Mouse (Mus musculus): ENCODE data around the gene Hist1h1a. TPM values are rescaled to one million over a fixed set of nuclear protein-coding genes. Genes with fewer than 3 reads are reported as not detected.
"Not testable (repeated sequence)": the region's sequence is repeated elsewhere in the genome, so short reads cannot be mapped to it uniquely, and the experiment has no call there.

Hist1h1a gene
- polyA plus RNA-seq (2012; ENCODE audit: insufficient read depth, insufficient read length, missing spikeins) = not detected in 2 replicates

DNA sequence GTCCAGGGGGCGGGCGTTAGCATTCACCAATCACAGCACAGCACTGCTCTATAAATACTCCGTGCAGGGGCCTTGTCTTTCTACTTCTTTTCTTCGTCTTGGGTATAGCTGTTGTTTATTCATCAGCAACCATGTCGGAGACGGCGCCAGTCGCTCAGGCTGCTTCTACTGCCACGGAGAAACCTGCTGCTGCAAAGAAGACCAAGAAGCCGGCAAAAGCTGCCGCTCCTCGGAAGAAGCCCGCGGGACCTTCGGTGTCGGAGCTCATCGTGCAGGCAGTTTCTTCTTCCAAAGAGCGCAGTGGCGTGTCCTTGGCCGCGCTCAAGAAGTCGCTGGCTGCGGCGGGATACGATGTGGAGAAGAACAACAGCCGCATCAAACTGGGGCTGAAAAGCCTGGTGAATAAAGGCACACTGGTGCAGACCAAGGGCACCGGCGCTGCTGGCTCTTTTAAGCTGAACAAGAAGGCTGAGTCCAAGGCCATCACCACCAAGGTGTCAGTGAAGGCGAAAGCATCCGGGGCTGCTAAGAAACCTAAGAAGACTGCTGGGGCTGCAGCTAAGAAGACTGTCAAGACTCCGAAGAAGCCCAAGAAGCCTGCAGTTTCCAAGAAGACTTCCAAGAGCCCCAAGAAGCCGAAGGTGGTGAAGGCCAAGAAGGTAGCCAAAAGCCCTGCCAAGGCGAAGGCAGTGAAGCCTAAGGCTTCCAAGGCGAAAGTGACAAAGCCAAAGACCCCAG is at the start of gene Hist1h1a:
Gene Hist1h1a (plus strand): TSS at position 81 of the 738 bp plus-strand sequence.
- Histone ChIP-seq H3K27ac (ENCODE audit: insufficient read depth, low read depth, low read length) (peak within 1 kb of the TSS; percentile 72), H3K4me1 (ENCODE audit: control insufficient read depth, insufficient read depth, low read length) (peaks cover 24% of the 10 kb centered on the region), H3K4me3 (ENCODE audit: insufficient read depth, low read length) (peak within 1 kb of the TSS; percentile 59)
- TF ChIP-seq CTCF (IDR thresholded peaks at IDR 0.05; ENCODE audit: low read depth, low read length) (no peak), POLR2A (IDR thresholded peaks at IDR 0.05; ENCODE audit: borderline replicate concordance, low read depth, low read length) (0 out of 2 replicates have a peak, but pooled peaks have one; percentile 80)

- no peak for TF ChIP-seq CTCF (IDR thresholded peaks at IDR 0.05; ENCODE audit: low read depth, low read length)
- no peak for TF ChIP-seq POLR2A (IDR thresholded peaks at IDR 0.05; ENCODE audit: borderline replicate concordance, low read depth, low read length)
- no peak overlapping the region for H3K4me3 ChIP-seq (ENCODE audit: insufficient read depth, low read length)
- H3K4me1 ChIP-seq (ENCODE audit: control insufficient read depth, insufficient read depth, low read length) = peaks cover 33% of the 10 kb centered on the region
- H3K27ac ChIP-seq (ENCODE audit: insufficient read depth, low read depth, low read length) = peak overlapping the region; percentile 6
Observed at GRCm38 (mm10) chr13:23716261-23717042, 47.0 kb upstream of the Hist1h1a start.

DNA sequence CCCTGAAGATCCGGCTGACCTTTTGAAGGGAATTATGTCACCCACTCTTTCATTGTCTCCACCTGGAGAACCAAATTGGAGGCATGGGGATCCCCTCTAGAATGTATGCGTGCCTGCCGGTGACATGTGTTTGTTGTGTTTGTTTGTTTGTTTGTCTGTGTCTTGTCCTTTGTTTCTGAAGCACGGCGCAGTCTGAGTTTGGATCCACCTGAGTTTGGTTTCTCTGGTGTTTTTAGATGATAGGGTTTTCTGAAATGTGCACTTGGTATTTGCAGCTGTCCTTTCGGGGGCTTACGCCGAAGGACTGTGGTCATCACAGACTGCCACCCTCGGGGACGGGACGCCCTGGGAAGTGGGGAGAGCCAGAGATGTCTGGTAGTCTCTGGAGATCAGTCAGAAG is 46.3 kb upstream of the Hist1h1a start:
- Histone ChIP-seq H3K27ac (ENCODE audit: insufficient read depth, low read depth, low read length) (peak overlapping the region; percentile 89), H3K4me1 (ENCODE audit: control insufficient read depth, insufficient read depth, low read length) (peaks cover 26% of the 10 kb centered on the region), H3K4me3 (ENCODE audit: insufficient read depth, low read length) (no peak overlapping the region)
- TF ChIP-seq POLR2A (IDR thresholded peaks at IDR 0.05; ENCODE audit: borderline replicate concordance, low read depth, low read length) (no peak), CTCF (IDR thresholded peaks at IDR 0.05; ENCODE audit: low read depth, low read length) (no peak)

GRCm38 (mm10) chr13:23717593-23718245 is 45.7 kb upstream of the Hist1h1a start:
- peak overlapping the region; percentile 89 for H3K27ac ChIP-seq (ENCODE audit: insufficient read depth, low read depth, low read length)
- peaks cover 23% of the 10 kb centered on the region for H3K4me1 ChIP-seq (ENCODE audit: control insufficient read depth, insufficient read depth, low read length)
- not testable (repeated sequence) for H3K4me3 ChIP-seq (ENCODE audit: insufficient read depth, low read length)

GRCm38 (mm10) chr13:23724239-23724638 is 39.2 kb upstream of the Hist1h1a start:
- H3K27ac ChIP-seq (ENCODE audit: insufficient read depth, low read depth, low read length) = no peak overlapping the region
- peaks cover 14% of the 10 kb centered on the region for H3K4me1 ChIP-seq (ENCODE audit: control insufficient read depth, insufficient read depth, low read length)
- H3K4me3 ChIP-seq (ENCODE audit: insufficient read depth, low read length) = no peak overlapping the region
- TF ChIP-seq POLR2A (IDR thresholded peaks at IDR 0.05; ENCODE audit: borderline replicate concordance, low read depth, low read length) (no peak), CTCF (IDR thresholded peaks at IDR 0.05; ENCODE audit: low read depth, low read length) (no peak)

DNA sequence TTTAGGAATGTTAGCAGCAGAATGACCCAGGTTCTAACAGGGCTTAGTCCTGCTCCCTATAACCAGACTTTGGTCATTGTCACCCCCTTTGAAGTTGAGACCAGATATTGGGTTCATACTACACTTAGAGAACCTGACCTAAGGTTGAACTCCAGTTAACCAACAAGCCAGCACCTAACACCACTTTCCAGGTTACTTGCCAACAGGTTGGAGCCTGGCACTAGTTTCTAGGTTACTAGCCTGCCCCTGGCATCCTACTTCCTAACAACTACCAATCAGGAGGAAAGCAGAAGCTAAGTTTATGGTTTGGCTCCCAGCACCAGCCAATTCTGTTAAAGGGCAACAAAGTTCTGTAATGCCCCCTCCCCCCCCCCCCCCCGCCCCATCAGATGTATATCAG is 38.3 kb upstream of the Hist1h1a start:
- H3K27ac ChIP-seq (ENCODE audit: insufficient read depth, low read depth, low read length) = no peak overlapping the region
- no peak overlapping the region for H3K4me3 ChIP-seq (ENCODE audit: insufficient read depth, low read length)
- TF ChIP-seq CTCF (IDR thresholded peaks at IDR 0.05; ENCODE audit: low read depth, low read length) (no peak), POLR2A (IDR thresholded peaks at IDR 0.05; ENCODE audit: borderline replicate concordance, low read depth, low read length) (no peak)
- H3K4me1 ChIP-seq (ENCODE audit: control insufficient read depth, insufficient read depth, low read length) = peaks cover 18% of the 10 kb centered on the region

GRCm38 (mm10) chr13:23728472-23729191 is 34.8 kb upstream of the Hist1h1a start:
- Histone ChIP-seq H3K4me1 (ENCODE audit: control insufficient read depth, insufficient read depth, low read length) (peaks cover 19% of the 10 kb centered on the region), H3K27ac (ENCODE audit: insufficient read depth, low read depth, low read length) (no peak overlapping the region; the same call in 1 of the 2 replicates), H3K4me3 (ENCODE audit: insufficient read depth, low read length) (no peak overlapping the region)
- TF ChIP-seq CTCF (IDR thresholded peaks at IDR 0.05; ENCODE audit: low read depth, low read length) (no peak), POLR2A (IDR thresholded peaks at IDR 0.05; ENCODE audit: borderline replicate concordance, low read depth, low read length) (no peak)

DNA sequence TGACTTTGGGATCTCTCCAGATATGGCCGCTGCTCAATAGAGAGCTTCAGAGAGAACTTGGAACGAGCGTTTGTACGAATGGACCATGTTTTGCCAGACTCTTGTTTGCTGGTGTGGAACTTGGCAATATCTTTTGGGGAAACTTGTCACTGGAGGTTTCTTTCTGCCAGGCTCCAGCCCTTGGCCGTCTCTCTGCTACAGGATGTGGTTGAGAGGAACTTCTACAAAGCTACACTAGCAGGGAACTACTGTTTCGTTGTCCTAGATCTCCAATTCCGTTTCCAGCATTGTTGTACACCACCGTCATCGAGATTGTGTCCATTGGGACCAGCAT is 34.3 kb upstream of the Hist1h1a start:
- no peak overlapping the region; the same call in 1 of the 2 replicates for H3K27ac ChIP-seq (ENCODE audit: insufficient read depth, low read depth, low read length)
- no peak overlapping the region for H3K4me3 ChIP-seq (ENCODE audit: insufficient read depth, low read length)

DNA sequence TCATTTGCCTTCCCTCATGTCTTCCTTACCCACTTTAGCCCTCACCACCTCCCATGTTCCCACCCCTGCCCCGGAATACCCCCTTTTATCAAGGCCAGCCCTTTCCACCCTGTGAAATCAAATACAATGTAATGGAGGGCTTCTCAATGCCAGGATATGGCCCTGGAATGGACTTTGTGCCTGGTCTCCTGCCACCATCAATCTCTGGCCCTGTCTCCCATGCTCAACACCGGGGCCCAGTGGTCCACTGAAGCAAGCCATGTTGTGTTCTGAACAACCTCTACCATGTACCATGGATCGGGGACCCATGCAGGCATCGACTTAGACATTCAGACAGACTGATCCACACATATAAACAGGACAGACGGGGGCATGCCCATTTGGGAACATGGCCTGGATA is 33.8 kb upstream of the Hist1h1a start:
- no peak overlapping the region for H3K4me3 ChIP-seq (ENCODE audit: insufficient read depth, low read length)
- H3K4me1 ChIP-seq (ENCODE audit: control insufficient read depth, insufficient read depth, low read length) = peaks cover 19% of the 10 kb centered on the region
- TF ChIP-seq POLR2A (IDR thresholded peaks at IDR 0.05; ENCODE audit: borderline replicate concordance, low read depth, low read length) (no peak), CTCF (IDR thresholded peaks at IDR 0.05; ENCODE audit: low read depth, low read length) (no peak)
- no peak overlapping the region for H3K27ac ChIP-seq (ENCODE audit: insufficient read depth, low read depth, low read length)

More for the DNA sequence above, 34.3 kb upstream of the Hist1h1a start:
- peaks cover 19% of the 10 kb centered on the region for H3K4me1 ChIP-seq (ENCODE audit: control insufficient read depth, insufficient read depth, low read length)
- TF ChIP-seq POLR2A (IDR thresholded peaks at IDR 0.05; ENCODE audit: borderline replicate concordance, low read depth, low read length) (no peak), CTCF (IDR thresholded peaks at IDR 0.05; ENCODE audit: low read depth, low read length) (no peak)

Measured in bone marrow macrophage, adult 2 months (primary cell).